Mouse (Mus musculus) heart, adult 18-20 months (tissue): ENCODE data around the gene Bet1l. TPM values are rescaled to one million over a fixed set of nuclear protein-coding genes. Genes with fewer than 3 reads are reported as not detected.

Experiments
- DNase-seq, 2 experiments: peaks; one replicate each; pipeline ENCODE4 v3.0.0; 2021 to 2022; ENCODE audit warnings: mixed read lengths in 1 of 2
- total RNA-seq, 2 experiments: library from RNA; stranded (reverse); gene quantifications; 2 replicates each; pipeline ENCODE4 v1.2.3; 2021

The Bet1l gene
- total RNA-seq, 2 experiments from 2014 or later, result 9.2 TPM

- no peak for DNase-seq
Observed at GRCm38 (mm10) chr7:140833341-140833740, 24.0 kb downstream of the Bet1l start.

- no peak for DNase-seq
Observed at GRCm38 (mm10) chr7:140831447-140831846, 25.9 kb downstream of the Bet1l start.

- peak in 1 of 2 experiments; percentile 29 for DNase-seq
Observed at GRCm38 (mm10) chr7:140828171-140828881, 29.1 kb downstream of the Bet1l start.

- no peak for DNase-seq
Observed at GRCm38 (mm10) chr7:140822731-140823130, 34.6 kb downstream of the Bet1l start.

- peak; percentile 12 to 24 for DNase-seq
Observed at GRCm38 (mm10) chr7:140821653-140822329, 35.6 kb downstream of the Bet1l start, which contains the start of gene Zfp941. Gene Zfp941, minus strand, starts transcription at chr7:140822178.

- no peak for DNase-seq
Observed at GRCm38 (mm10) chr7:140821305-140821652, 36.1 kb downstream of the Bet1l start.

- DNase-seq, result no peak
Observed at GRCm38 (mm10) chr7:140820173-140820572, 37.2 kb downstream of the Bet1l start.

GRCm38 (mm10) chr7:140812850-140813249 lies 44.5 kb downstream of the Bet1l start:
- no peak for DNase-seq

GRCm38 (mm10) chr7:140811714-140812113 lies 45.7 kb downstream of the Bet1l start:
- no peak for DNase-seq

- no peak for DNase-seq
Observed at GRCm38 (mm10) chr7:140810496-140810895, 46.9 kb downstream of the Bet1l start.

- peak; percentile 24 to 30 for DNase-seq
Observed at GRCm38 (mm10) chr7:140805704-140806103, 51.7 kb downstream of the Bet1l start.

Other genes with a start within 250 kb of the Bet1l start
- gene Olfr61, start 228.6 kb downstream of the Bet1l start, total RNA-seq, result not detected
- not detected for gene Olfr53, start 211.1 kb downstream of the Bet1l start, total RNA-seq
- gene Olfr539, start 197.6 kb downstream of the Bet1l start, total RNA-seq, result not detected
- not detected for gene Olfr45, start 175.6 kb downstream of the Bet1l start, total RNA-seq
- not detected for gene Olfr541, start 160.3 kb downstream of the Bet1l start, total RNA-seq
- gene Cyp2e1, start 93.8 kb downstream of the Bet1l start, total RNA-seq, result 10 to 100 TPM in 1 of 2 experiments, 1 to 10 TPM in 1; 6.0 to 49.3 TPM
- not detected for gene Syce1, start 69.7 kb downstream of the Bet1l start, total RNA-seq
- under 1 TPM; 0.20 to 0.41 TPM for gene Zfp941, start 35.4 kb downstream of the Bet1l start, total RNA-seq
- 1 to 10 TPM in 1 of 2 experiments, under 1 TPM in 1; 0.77 to 2.4 TPM for gene Urah, start 22.6 kb downstream of the Bet1l start, total RNA-seq
- 10 to 100 TPM; 30.5 to 32.9 TPM for gene Scgb1c1, start 12.0 kb downstream of the Bet1l start, total RNA-seq
- gene Odf3, start 9.8 kb downstream of the Bet1l start, total RNA-seq, result not detected
- not detected for gene Gm45785, start 1.2 kb downstream of the Bet1l start, total RNA-seq
- gene Ric8a, start 620 bp downstream of the Bet1l start, total RNA-seq, result 10 to 100 TPM; 18.4 to 21.2 TPM
- gene Psmd13, start 24.4 kb upstream of the Bet1l start, total RNA-seq, result 10 to 100 TPM; 76.5 to 84.0 TPM
- 10 to 100 TPM; 61.9 to 69.3 TPM for gene Sirt3, start 24.7 kb upstream of the Bet1l start, total RNA-seq
- gene Cox8b, start 42.9 kb upstream of the Bet1l start, total RNA-seq, result 1,000 to 10,000 TPM; 3,201 to 3,214 TPM
- gene Nlrp6, start 63.3 kb upstream of the Bet1l start, total RNA-seq, result not detected
- 1 to 10 TPM; 3.5 to 4.3 TPM for gene Pgghg, start 83.8 kb upstream of the Bet1l start, total RNA-seq
- gene Ifitm5, start 92.7 kb upstream of the Bet1l start, total RNA-seq, result under 1 TPM in 1 of 2 experiments, not detected in 1; 0.46 TPM
- not detected for gene Gm45717, start 98.4 kb upstream of the Bet1l start, total RNA-seq
- 10 to 100 TPM; 98.8 to 99.4 TPM for gene Ifitm2, start 98.4 kb upstream of the Bet1l start, total RNA-seq
- gene Ifitm1, start 109.6 kb upstream of the Bet1l start, total RNA-seq, result 1 to 10 TPM; 2.6 to 8.3 TPM
- 100 to 1,000 TPM in 1 of 2 experiments, 10 to 100 TPM in 1; 94.8 to 129 TPM for gene Ifitm3, start 153.2 kb upstream of the Bet1l start, total RNA-seq
- not detected for gene Ifitm6, start 160.3 kb upstream of the Bet1l start, total RNA-seq
- gene Gm17387, start 171.6 kb upstream of the Bet1l start, total RNA-seq, result not detected
- not detected for gene B4galnt4, start 203.5 kb upstream of the Bet1l start, total RNA-seq
- gene Pkp3, start 220.6 kb upstream of the Bet1l start, total RNA-seq, result 1 to 10 TPM in 1 of 2 experiments, under 1 TPM in 1; 0.37 to 1.6 TPM
- gene Sigirr, start 243.0 kb upstream of the Bet1l start, total RNA-seq, result 1 to 10 TPM; 4.2 to 4.7 TPM